Mouse (Mus musculus): ENCODE data around the gene 4833423E24Rik.

DNA sequence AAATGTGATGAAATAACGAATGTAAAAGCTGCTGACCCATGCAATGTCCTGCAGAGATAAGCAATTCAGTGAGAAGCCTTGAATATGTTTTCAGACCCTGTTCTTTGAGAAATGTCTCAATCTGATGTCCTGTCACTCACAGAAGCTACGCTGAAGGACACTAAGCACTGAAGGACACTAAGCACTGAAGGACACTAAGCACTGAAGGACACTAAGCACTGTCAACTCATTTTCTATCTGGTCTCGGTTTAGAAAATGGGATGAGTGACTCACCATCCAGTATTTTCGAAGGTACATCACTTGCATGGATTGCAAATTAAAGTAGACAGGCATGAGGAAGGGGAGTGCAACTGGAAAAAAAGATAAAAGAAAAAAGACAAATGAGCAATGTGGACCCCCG is 28.4 kb downstream of the 4833423E24Rik start:
- no peak for TF ChIP-seq GATA1 (IDR thresholded peaks at IDR 0.05; ENCODE audit: borderline replicate concordance, low read length)
- no peak for TF ChIP-seq FLI1 (IDR thresholded peaks at IDR 0.05; ENCODE audit: low read length)
